Mouse (Mus musculus): ENCODE results near the gene Ubxn6. TPM values are rescaled to one million over a fixed set of nuclear protein-coding genes. Genes with fewer than 3 reads are reported as not detected.
"Not testable (repeated sequence)": the region's sequence is repeated elsewhere in the genome, so short reads cannot be mapped to it uniquely, and the experiment has no call there.

Ubxn6 gene
- polyA plus RNA-seq, 1 experiment from 2014 or later, result 14.2 TPM

GRCm38 (mm10) chr17:56110571-56110970 lies 35.7 kb upstream of the Ubxn6 start:
- WGBS (ENCODE audit: insufficient replicate concordance), result 52% methylated on average over 4 of the region's 4 CpGs
- Histone ChIP-seq H3K4me2 (no peak overlapping the region), H3K9me3 (replicated peaks) (no peaks in the 10 kb centered on the region), H3K4me3 (replicated peaks) (no peak overlapping the region), H3K27ac (no peak overlapping the region), H3K27me3 (no peaks in the 10 kb centered on the region), H3K36me3 (no peaks in the 10 kb centered on the region), H3K4me1 (replicated peaks) (0 out of 2 replicates have a peak, but pooled peaks cover 3% of the 10 kb centered on the region), H3K9ac (no peak overlapping the region)
- no peak for ATAC-seq (ENCODE audit: low read depth)
- DNase-seq, result no peak

GRCm38 (mm10) chr17:56109219-56110051 lies 34.6 kb upstream of the Ubxn6 start, which contains the start of gene Plin4:
Gene Plin4 (minus strand): TSS chr17:56109803.
- H3K9me3 ChIP-seq (replicated peaks), result no peaks in the 10 kb centered on the region
- 0 out of 2 replicates have a peak, but pooled peaks cover 3% of the 10 kb centered on the region for H3K4me1 ChIP-seq (replicated peaks)
- no peaks in the 10 kb centered on the region for H3K36me3 ChIP-seq
- no peak within 1 kb of the TSS for H3K4me3 ChIP-seq (replicated peaks)
- H3K27me3 ChIP-seq, result no peaks in the 10 kb centered on the region
- H3K27ac ChIP-seq, result no peak within 1 kb of the TSS
- no peak within 1 kb of the TSS for H3K4me2 ChIP-seq
- ATAC-seq (ENCODE audit: low read depth) (peak; percentile 24; the same call in 1 of the 2 replicates), DNase-seq (no peak)
- 55% methylated on average over 10 of the region's 10 CpGs for WGBS (ENCODE audit: insufficient replicate concordance)
- H3K9ac ChIP-seq, result no peak within 1 kb of the TSS

GRCm38 (mm10) chr17:56108334-56109044 lies 33.7 kb upstream of the Ubxn6 start:
- Histone ChIP-seq H3K27me3 (no peaks in the 10 kb centered on the region), H3K4me1 (replicated peaks) (0 out of 2 replicates have a peak, but pooled peaks cover 3% of the 10 kb centered on the region), H3K27ac (no peak overlapping the region), H3K9me3 (replicated peaks) (no peaks in the 10 kb centered on the region), H3K4me2 (no peak overlapping the region), H3K9ac (no peak overlapping the region), H3K36me3 (0 out of 2 replicates have a peak, but pooled peaks cover 6% of the 10 kb centered on the region), H3K4me3 (replicated peaks) (no peak overlapping the region)
- 72% methylated on average over 6 of the region's 6 CpGs for WGBS (ENCODE audit: insufficient replicate concordance)
- DNase-seq (no peak), ATAC-seq (ENCODE audit: low read depth) (0 out of 2 replicates have a peak, but pooled peaks have one; percentile 19)

- H3K27me3 ChIP-seq, result no peaks in the 10 kb centered on the region
- 0 out of 2 replicates have a peak, but pooled peaks cover 3% of the 10 kb centered on the region for H3K4me1 ChIP-seq (replicated peaks)
- no peak overlapping the region for H3K4me2 ChIP-seq
- no peak overlapping the region for H3K27ac ChIP-seq
- H3K4me3 ChIP-seq (replicated peaks), result no peak overlapping the region
- no peak for ATAC-seq (ENCODE audit: low read depth)
- peaks cover 14% of the 10 kb centered on the region for H3K36me3 ChIP-seq
- 61% methylated on average over 2 of the region's 2 CpGs for WGBS (ENCODE audit: insufficient replicate concordance)
- DNase-seq, result no peak
- H3K9ac ChIP-seq, result no peak overlapping the region
- H3K9me3 ChIP-seq (replicated peaks), result no peaks in the 10 kb centered on the region
Measured at GRCm38 (mm10) chr17:56107736-56108135, 32.9 kb upstream of the Ubxn6 start.

- ATAC-seq (ENCODE audit: low read depth) (no peak), DNase-seq (no peak)
- peaks cover 21% of the 10 kb centered on the region for H3K36me3 ChIP-seq
- H3K27ac ChIP-seq, result no peak overlapping the region
- no peaks in the 10 kb centered on the region for H3K27me3 ChIP-seq
- H3K9ac ChIP-seq, result no peak overlapping the region
- H3K9me3 ChIP-seq (replicated peaks), result no peaks in the 10 kb centered on the region
- no peak overlapping the region for H3K4me2 ChIP-seq
- no peak overlapping the region for H3K4me3 ChIP-seq (replicated peaks)
- 59% methylated on average over 4 of the region's 4 CpGs for WGBS (ENCODE audit: insufficient replicate concordance)
- 0 out of 2 replicates have a peak, but pooled peaks cover 3% of the 10 kb centered on the region for H3K4me1 ChIP-seq (replicated peaks)
Measured at GRCm38 (mm10) chr17:56106981-56107380, 32.2 kb upstream of the Ubxn6 start.

GRCm38 (mm10) chr17:56106436-56106835 lies 31.6 kb upstream of the Ubxn6 start:
- not testable (repeated sequence) for H3K27me3 ChIP-seq; DNase-seq; H3K4me2 ChIP-seq; H3K9ac ChIP-seq; H3K27ac ChIP-seq; H3K9me3 ChIP-seq (replicated peaks); H3K4me1 ChIP-seq (replicated peaks); ATAC-seq (ENCODE audit: low read depth); H3K4me3 ChIP-seq (replicated peaks)
- 81% methylated on average over 4 of the region's 4 CpGs for WGBS (ENCODE audit: insufficient replicate concordance)
- peaks cover 27% of the 10 kb centered on the region for H3K36me3 ChIP-seq

- H3K9ac ChIP-seq; H3K4me3 ChIP-seq (replicated peaks); ATAC-seq (ENCODE audit: low read depth); H3K27ac ChIP-seq; H3K9me3 ChIP-seq (replicated peaks); H3K4me1 ChIP-seq (replicated peaks); H3K27me3 ChIP-seq; DNase-seq; H3K4me2 ChIP-seq: not testable (repeated sequence)
- H3K36me3 ChIP-seq, result peaks cover 43% of the 10 kb centered on the region
- WGBS (ENCODE audit: insufficient replicate concordance), result 64% methylated on average over 2 of the region's 5 CpGs
Measured at GRCm38 (mm10) chr17:56104821-56105220, 30.0 kb upstream of the Ubxn6 start.

GRCm38 (mm10) chr17:56103465-56104285 lies 28.8 kb upstream of the Ubxn6 start:
- 86% methylated on average over 8 of the region's 8 CpGs for WGBS (ENCODE audit: insufficient replicate concordance)
- Histone ChIP-seq H3K4me2 (no peak overlapping the region), H3K27ac (no peak overlapping the region), H3K9ac (no peak overlapping the region), H3K9me3 (replicated peaks) (no peaks in the 10 kb centered on the region), H3K27me3 (no peaks in the 10 kb centered on the region), H3K4me3 (replicated peaks) (no peak overlapping the region), H3K4me1 (replicated peaks) (0 out of 2 replicates have a peak, but pooled peaks cover 2% of the 10 kb centered on the region), H3K36me3 (peaks cover 53% of the 10 kb centered on the region)
- no peak for DNase-seq
- no peak for ATAC-seq (ENCODE audit: low read depth)

- 83% methylated on average over 9 of the region's 9 CpGs for WGBS (ENCODE audit: insufficient replicate concordance)
- ATAC-seq (ENCODE audit: low read depth), result no peak
- Histone ChIP-seq H3K9me3 (replicated peaks) (no peaks in the 10 kb centered on the region), H3K36me3 (peaks cover 61% of the 10 kb centered on the region), H3K27me3 (no peaks in the 10 kb centered on the region), H3K4me2 (no peak overlapping the region), H3K9ac (no peak overlapping the region), H3K4me3 (replicated peaks) (no peak overlapping the region), H3K4me1 (replicated peaks) (no peaks in the 10 kb centered on the region), H3K27ac (no peak overlapping the region)
- DNase-seq, result no peak
Measured at GRCm38 (mm10) chr17:56102927-56103326, 28.1 kb upstream of the Ubxn6 start.

GRCm38 (mm10) chr17:56102158-56102557 lies 27.3 kb upstream of the Ubxn6 start:
- no peaks in the 10 kb centered on the region for H3K27me3 ChIP-seq
- ATAC-seq (ENCODE audit: low read depth) (no peak), DNase-seq (no peak)
- H3K4me3 ChIP-seq (replicated peaks), result no peak overlapping the region
- peaks cover 69% of the 10 kb centered on the region for H3K36me3 ChIP-seq
- WGBS (ENCODE audit: insufficient replicate concordance), result 72% methylated on average over 5 of the region's 5 CpGs
- no peaks in the 10 kb centered on the region for H3K9me3 ChIP-seq (replicated peaks)
- no peak overlapping the region for H3K9ac ChIP-seq
- H3K4me1 ChIP-seq (replicated peaks), result no peaks in the 10 kb centered on the region
- H3K27ac ChIP-seq, result no peak overlapping the region
- H3K4me2 ChIP-seq, result no peak overlapping the region

GRCm38 (mm10) chr17:56100811-56101210 lies 26.0 kb upstream of the Ubxn6 start:
- DNase-seq, result no peak
- WGBS (ENCODE audit: insufficient replicate concordance), result 81% methylated on average over 3 of the region's 3 CpGs
- no peak overlapping the region for H3K4me3 ChIP-seq (replicated peaks)
- H3K4me1 ChIP-seq (replicated peaks), result no peaks in the 10 kb centered on the region
- peaks cover 82% of the 10 kb centered on the region for H3K36me3 ChIP-seq
- no peaks in the 10 kb centered on the region for H3K9me3 ChIP-seq (replicated peaks)
- H3K4me2 ChIP-seq, result no peak overlapping the region
- H3K27me3 ChIP-seq, result no peaks in the 10 kb centered on the region
- H3K9ac ChIP-seq, result no peak overlapping the region
- no peak for ATAC-seq (ENCODE audit: low read depth)
- H3K27ac ChIP-seq, result no peak overlapping the region
